Mouse (Mus musculus) right cerebral cortex, postnatal 14 days (tissue): ENCODE results near the gene Fam168a.

Experiments used
- DNase-seq: peaks from one replicate; pipeline ENCODE4 v3.0.0; 2022

Fam168a gene

DNA sequence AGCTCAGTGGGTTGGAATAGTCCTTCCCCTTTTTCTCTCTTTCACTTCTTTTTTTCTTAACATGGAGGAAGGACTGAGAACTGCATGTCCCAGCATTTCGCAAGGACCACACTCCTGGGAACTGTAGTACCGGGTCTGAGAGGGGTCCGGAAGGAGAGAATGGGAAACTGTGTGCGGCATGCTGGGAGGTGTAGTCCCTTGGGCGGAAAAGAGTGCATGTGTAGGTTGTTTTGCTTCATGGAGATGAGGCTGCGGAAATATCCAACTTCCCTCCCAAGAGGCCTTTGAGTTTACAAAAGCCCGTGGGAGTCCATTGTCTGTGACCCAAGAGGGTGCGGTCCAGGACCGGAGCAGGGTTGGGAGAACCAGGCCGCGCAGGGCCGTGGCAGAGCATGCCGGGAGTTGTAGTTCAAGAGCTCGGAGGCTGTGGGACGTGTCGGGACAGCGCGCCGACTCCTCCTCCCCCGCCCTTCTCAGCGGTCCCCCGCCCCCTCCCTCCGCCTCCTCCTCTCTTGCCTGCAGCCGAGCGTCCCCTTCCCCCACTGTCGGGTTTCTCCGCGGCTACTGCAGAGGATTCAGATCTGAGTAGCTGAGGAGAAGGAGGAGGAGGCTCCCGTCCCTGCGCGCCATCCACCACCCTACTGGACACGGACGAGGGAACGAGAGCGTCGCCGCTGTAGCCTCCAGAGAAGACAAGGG lies at the start of gene Fam168a:
TSS of gene Fam168a (plus strand) at position 493 of the 699 bp plus-strand sequence.
- DNase-seq: peak; percentile 95

DNA sequence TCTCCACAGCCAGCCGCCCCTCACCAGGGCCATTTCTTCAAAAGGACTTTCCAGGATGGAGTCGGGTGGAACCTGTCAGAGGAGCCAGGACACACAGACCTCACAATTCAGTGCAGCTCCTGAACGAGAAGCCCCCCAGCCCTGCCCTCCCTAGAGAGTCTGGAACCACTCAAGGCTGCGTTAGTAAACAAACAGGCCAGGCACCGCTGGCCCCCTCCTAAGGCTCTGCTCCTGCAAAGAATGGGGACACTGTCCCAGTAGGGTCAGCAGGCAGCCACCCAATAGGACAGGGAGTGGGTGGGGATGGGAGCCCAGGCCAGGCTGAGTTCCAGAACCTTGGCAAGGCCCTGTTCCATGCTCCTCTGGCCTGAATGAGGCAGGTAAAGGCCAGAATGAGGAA lies 49.7 kb upstream of the Fam168a start:
- no peak for DNase-seq

DNA sequence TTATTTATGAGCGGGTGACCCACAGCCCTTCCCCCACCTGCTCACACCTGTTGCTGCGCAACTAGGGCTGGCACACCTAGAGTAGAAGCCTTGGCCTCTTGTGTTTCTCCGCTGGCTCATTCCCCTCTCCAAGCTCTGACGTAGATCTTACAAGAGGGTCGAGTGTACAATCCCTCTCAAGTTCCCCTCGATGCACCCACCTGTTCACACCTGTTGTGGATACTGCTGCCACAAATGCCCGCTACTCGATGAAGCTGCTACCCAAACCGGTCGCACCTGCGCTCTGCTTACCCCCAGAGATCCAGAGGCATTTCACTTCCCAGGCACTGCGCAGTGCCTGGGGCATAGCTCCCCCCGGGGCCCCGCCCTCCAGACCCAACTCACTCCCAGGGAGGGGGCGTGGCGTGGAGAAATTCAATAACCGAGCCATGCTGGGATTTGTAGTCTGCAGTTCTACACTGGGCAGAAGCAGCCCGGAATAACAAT lies 48.3 kb upstream of the Fam168a start:
- DNase-seq: peak; percentile 45

DNA sequence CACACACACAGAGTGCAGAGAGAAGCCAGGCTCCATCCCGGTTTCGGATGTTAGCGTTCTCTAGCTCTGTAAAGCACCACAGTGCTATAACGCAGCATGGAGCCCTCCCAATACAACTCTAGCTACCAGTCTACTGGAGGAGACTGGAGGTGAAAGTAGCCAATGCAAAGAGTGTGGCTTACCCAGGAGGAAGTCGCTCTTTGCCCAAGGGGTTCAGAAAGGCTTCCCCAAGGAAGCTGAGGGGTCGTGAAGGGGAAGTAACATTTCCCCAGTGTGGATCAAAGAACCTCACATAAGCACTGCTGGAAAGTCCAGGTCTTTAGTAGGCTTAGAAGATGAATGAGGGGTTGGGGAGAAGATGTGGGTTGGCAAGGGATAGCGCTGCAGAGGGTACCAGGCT lies 45.2 kb upstream of the Fam168a start:
- no peak for DNase-seq

DNA sequence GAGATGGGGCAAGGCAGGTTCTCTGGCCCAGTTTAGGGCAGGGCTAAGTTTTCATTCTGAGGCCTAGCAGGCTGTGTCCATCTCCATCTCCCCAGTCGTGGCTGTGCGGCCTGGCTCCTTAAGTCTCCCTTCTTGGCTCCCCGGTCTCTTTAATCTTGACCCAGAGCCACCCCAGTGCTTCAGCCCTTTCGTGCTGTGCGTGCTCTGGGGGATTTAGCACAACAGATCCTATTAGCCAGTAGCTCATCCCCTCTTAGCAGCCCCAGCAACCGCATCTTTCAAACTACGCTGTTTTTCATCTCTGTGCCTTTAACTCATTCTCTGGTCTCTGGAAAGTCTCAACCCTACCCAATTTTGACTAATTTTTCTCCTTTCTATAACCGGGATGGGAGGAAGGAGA lies 44.2 kb upstream of the Fam168a start, which contains the start of gene Plekhb1:
TSS of gene Plekhb1 (minus strand) at position 184 of the 400 bp plus-strand sequence.
- DNase-seq: no peak

DNA sequence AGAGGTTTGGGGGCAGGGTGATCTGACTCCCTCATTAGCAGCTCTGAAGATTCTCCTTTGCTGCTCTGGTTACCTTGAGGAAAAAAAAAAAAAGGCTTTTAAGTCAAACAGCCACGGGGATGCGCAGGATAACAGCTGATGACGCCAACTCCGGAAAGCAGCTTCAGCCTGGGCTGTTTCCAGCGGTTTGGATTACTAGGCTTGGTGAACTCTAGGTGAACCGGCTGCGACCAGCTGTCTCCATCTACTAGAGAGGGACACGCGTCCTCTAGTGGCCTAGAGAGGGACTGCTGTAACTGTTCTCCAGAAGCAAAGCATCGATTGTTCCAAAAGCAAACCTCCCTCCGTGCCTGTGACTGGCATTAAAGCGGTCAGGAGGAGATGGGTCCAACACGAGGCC lies 43.2 kb upstream of the Fam168a start:
- peak; percentile 95 for DNase-seq

DNA sequence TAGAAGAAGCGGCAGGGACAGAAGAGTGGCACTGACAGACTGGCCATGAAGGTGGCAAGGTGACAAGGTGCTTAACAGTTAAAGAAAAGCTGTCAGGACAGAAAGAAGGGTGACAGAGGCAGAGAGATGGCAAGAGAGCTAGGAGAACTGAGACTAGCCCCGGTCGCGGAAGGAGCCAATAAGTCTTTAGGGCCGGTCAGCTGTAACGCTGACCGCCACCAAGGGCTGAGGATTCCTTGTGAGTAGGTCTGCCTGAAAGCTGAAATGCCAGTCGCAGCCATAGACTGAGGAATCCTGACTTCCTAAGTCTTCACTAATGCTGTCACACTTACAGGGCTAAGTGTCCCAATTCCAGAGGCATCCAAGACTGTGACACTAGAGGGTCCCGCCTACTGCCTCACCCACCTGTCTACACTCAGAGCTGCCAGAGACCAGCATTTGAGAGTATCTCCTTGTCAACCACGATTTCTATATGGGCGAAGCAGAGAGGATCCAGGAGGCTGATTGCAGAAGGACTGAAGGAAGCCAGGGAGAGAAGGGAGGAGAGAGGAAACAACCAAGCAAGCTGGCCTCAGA lies 42.6 kb upstream of the Fam168a start:
- DNase-seq: no peak

DNA sequence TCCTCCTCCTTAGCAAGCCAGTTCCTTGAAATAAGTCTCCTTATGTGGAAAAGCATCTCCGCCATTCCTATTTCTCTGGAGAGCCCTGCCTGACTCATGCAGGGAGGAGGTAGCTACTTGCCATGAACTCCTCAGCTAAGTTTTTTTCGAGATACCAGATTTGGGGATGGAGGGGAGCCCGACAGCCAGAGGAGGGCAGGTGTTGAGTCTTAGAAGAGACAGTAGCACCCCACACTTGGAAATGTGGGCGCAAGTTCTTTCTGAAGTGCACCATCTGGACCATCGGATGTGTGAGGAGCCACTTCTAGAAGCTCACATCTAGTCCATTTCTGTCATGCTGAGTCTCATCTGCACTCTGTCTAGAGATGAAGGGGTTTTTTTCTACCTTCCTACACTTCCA lies 35.8 kb upstream of the Fam168a start:
- DNase-seq: no peak

DNA sequence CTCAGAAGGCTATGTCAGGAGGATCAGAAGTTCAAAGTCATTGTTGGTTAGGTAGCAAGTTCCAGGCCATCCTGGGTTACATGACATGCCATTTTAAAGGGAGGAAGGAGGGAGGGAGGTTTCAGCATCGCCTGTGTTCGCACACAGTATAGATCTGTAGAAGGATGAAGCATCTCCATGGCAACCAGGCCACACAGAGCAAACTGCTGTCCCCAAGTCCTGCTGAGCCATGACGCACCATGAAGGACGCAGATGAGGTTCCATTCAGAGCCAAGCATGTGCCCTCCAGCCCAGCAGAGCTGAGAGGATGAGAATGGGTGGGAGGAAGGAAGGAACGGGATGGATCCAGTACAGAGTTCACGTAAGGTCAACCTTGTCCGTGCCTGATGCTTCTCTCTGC lies 33.0 kb upstream of the Fam168a start:
- no peak for DNase-seq

DNA sequence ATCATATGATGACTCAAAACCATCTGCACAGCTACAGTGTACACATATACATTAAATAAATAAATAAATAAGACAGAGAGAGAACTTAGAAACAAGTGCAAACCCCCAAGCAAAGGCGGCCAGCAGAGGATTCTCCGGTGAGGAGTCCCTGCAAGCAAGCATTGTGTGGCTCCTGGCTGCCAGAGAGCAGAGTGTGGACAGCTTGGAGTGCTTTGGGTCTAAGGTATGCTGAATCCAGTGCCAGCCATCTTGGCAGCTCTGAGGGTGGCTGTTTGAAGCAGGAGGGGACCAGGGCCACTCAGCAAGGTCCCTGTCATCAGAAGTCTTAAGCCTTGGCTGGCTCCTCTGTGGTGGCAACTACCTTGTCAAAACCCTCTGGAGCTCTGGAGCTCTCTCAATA lies 31.5 kb upstream of the Fam168a start:
- no peak for DNase-seq

DNA sequence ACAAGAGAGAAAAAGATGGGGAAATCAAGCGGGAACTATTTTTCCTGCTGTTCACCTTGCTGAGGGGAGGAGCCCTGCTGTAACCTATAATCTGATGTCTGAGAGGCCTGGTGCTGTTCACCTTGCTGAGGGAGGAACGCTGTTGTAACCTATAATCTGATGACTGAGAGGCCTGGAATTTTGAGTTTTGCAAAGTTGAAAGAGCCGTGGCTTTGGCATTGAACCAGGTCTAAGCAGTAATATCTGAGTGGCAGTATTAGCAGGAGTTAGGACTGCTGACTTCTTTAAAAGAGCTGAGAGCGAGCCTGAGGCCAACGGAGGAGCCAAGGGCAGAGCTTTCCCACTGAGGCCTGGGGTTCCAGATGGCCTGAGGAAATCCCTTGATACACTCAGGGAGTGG lies 28.4 kb upstream of the Fam168a start:
- DNase-seq: no peak

DNA sequence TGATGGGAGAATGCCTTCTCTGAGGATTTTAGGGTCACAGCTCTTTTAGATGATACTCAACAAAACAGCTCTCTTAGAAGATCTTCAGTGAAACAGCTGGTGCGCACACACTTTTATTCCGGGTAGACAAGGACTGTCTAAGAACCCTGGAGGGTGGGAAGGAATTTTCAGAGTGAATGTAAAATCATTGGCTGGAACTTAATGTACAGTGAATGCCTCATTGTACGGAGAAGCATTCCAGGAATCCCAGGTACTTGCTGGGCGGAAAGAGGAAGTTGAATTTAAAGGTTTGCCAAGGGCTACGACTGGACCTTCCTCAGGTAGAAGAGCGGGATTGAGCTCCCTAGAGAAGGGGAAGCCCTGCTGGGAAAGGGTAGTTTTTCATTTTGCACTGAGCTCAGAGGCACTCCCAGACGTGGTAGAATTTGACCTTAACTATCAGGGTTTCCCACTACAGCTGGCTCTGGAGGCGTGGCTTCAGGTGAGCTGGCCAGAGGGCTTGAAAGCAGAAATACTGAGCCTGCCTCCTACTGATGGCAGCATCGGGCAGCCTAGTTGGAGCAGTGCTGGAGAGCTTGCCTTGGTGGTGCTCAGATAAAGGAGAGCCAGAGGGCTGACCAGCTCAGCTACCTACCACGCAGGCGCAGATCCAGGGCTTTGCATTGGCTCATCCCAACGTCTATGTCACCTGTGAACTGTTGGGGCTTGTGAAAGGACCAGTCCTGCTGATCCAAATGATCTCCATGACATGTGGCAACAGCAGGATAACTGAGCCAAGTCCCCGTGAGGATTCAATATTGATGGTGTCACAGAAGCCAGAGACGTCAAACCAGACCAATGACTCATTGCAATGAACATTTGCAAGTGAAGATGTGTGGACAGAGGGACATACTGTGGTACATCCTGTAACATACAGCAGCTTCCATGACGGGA lies 27.2 kb upstream of the Fam168a start:
- no peak for DNase-seq

DNA sequence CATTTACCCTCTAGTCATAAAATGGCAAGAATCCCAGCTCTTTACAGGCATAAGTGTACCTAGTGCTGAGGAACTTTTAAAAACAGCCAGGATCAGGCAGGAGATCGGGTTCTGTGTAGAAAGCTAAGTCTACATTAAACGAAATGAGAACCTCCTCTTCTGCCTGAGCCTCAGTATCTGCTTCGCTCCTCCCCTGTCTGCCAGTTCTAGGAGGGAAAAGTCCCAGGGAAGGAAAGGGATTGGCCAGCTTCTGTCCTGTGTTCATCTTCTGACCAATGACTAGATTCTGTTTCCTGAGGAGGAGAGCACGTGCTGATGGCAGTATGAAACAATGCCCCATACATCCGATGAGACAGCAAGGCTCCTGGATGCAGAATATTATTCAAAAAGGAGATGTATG lies 25.3 kb upstream of the Fam168a start:
- no peak for DNase-seq

DNA sequence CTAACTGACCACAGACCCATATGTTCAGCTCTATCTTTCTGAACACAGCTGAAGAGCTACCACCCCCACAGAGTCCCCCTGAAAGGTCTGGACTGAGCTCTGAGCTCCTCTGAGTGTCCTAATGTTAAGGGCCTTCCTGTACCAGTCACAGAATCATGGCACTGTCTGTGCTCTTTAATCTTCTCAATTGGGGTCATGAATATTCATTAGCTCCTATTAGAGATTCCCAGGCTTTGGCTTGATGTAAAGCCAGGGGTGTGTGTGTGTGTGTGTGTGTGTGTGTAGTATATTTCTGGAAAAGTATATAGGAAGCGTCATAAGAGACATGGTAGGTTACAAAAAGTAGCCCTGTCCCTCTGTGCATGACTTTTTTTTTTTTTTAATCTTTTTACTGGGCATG lies 23.2 kb upstream of the Fam168a start:
- no peak for DNase-seq

DNA sequence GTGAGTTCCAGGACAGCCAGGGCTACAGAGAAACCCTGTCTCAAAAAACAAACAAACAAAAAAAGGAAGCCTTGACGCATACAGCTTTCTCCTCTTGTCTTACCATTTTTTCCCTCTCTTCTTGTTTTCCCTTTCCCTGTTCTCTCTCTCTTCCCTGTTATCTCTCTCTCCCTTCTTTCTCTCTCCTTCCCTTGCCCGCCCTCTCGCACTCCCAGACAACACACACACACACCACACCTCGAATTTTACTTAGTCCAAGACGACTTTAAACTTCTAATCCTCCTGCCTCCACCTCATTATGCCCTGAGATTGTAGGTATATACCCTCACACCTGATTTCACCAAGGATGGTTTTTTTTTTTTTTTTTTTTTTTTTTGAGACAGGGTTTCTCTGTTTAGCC lies 22.4 kb upstream of the Fam168a start:
- no peak for DNase-seq

DNA sequence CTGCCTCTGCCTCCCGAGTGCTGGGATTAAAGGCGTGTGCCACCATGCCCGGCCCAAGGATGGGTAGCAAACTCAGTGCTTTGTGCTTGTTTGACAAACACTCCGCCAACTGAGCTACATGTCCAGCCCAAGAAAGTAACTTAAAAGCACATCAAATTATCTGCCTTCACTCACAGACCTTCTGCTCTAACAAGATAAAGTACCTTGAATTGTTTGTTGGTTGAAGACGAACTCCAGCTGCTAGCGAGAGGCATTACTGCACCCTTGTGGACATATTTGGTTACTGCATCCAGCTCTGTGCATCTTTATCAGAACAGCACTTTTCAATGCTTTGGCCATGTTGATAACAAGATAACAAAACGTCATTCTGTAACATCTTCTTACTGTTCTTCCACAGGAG lies 21.9 kb upstream of the Fam168a start:
- DNase-seq: peak; percentile 69

DNA sequence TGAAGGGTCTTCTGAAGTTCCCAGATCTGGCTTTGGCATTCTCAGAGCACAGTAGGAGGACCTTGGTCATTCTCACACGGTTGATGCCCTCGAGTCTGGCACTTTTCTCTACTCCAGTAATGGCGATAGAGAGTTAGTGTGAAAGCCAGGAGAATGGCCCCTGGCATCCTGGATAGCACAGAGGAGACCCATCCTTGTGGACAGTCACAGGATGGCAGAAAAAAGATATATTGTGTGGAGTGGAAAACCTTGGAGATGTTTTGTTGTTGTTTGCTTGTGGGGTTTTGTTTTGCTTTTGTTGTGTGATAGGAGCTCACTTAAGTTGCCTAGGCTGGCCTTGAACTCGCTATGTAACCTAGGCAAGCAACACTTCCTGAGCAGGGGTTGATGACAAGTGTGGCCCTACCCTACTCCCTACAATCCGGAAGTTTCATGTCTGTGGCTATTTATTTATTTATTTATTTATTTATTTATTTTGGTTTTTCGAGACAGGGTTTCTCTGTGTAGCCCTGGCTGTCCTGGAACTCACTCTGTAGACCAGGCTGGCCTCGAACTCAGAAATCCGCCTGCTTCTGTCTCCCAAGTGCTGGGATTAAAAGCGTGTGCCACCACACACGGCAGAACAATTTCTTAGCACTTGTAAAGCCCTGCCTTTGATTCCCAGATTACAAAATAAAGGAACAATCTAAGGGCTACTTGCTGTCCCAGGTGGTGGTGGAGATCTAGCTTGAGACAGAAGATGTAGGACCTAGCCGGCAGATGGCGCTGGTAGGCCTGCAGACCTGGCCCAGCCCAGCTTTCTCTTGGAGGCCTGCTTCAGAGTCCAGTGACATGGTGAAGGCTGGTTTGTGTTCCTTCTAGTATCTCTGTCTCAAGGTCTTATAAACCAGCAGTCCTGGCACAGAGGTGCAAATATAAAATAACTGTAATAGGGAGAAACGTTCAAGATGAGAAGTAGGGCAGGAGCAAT lies 21.1 kb upstream of the Fam168a start:
- DNase-seq: peak; percentile 75

DNA sequence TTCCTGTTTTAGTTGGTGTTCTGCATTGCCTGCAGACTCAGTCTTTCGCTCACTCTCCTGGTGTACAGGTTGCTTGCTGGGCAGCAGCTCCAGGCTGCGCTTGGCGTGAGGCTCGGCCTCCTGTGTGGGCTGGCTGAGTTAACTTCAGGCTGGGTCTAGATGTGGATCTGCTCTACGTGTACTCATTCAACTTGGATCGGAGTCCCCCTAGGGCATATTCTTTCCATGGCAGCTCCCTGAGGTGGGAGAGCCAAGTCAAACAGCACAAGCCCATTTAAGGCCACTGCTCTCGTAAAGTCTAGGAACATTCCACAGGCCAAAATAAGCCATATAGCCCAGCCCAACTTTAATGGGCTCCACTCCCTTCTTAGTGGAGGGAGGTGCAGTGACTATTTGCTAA lies 18.0 kb upstream of the Fam168a start:
- no peak for DNase-seq

DNA sequence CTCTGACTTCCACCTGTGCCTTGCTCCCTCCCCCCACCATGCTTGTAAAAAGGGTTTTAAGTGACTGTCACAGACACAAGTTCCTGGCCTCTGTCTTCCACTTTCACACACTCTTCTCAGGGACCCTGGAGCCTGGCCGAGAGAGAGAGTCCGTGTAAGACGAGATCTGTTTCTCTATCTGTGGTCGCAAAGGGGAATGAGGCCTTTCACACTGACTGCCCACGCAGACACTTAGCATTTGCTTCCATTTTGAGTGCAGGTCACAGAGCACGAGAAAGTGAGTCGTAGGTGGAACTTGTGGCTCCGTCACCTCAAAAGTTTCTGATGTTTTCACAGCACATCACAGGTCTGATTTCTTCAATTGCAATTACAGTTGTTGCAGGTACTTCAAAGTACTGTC lies 13.2 kb upstream of the Fam168a start:
- no peak for DNase-seq

DNA sequence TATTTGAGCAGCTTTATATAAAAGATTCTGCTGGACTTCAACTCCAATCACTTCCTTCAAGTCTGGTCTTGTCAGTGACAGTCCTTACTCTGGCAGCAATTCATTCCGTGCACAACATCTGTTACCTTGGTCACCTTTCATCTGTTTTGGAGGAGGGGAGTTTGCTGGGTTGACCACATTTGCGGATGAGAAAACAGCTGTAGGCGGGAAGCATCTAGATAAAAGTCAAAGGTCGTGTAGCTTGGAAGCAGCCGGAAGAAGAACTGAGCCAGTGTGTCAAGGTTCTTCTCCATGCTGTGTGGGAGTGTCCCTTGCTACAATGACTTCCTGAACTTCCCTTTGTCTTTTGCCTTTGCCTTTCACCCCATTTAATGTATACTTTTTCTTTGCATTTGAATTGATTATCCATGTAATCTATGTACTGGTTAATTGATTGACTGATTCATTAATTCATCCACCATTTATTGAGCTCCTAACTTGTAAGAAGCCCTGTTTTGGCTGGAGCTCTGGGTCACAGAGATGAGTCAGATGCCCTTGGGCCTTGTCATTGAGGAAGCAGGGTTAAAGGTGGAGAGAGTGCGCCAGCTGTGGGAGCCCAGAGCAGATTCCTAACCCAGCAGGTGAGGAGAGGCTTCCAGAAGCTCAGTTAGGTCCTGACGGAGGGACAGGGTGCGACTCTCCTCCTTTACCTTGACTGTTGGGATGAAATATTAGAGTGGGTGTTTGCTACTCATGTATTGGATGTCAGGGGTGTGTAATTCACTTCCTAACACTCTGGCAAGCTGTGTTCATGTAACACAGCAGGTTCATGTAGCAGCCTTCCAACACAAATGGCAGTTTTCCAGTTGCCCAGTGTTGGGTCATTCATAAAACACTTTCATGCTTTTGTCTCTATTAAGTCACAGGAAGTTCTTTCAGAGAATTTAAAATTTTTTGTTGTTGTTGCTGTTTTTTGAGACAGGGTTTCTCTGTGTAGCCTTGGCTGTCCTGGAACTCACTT lies 6.4 kb upstream of the Fam168a start:
- no peak for DNase-seq

DNA sequence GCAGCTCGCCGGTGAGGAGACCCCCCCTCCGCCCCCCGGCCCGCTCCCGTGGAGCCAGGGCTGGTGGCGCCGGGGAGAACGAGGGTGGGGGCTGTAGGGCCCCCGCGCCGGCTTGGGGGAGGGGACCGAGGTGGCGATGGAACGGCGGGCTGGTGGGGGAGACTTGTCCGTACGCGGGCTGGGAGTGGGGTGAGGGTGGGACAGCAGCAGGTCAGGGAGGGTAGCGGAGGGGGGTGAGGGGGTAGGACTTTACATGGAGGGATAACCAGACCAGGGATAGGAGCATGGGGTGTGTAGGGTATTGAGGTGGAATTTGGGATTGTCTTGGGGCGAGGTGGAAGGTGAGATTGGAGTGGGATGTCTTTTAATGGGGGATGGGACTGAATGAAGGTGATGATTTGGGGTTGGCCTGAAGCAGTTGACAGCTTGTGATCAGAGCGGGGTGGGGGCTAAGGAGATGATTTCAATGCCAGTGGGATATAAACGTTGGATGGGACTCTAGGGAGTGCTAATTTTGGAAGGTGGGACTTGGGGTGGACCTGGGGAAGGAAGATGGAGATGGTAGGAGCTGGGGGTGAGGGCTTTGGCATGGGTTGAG lies 547 bp downstream of the Fam168a start:
- DNase-seq: no peak
